ENCODE assay signal across 8 mouse cellular contexts in genomic region chr7:39449260-39450021, GRCm38 (mm10). TPM values are rescaled to one million over a fixed set of nuclear protein-coding genes. Genes with fewer than 3 reads are reported as not detected.
DNase-seq lines count a peak whose midpoint lies in the region; ATAC-seq lines count a peak whose summit lies in the region.

No protein-coding gene starts in this region.

- peaks cover 3% of the 10 kb centered on the region; the same call in 1 of the 2 replicates for H3K4me1 ChIP-seq in hindbrain, embryonic 11.5 days (replicated peaks; ENCODE audit: control insufficient read depth, insufficient read depth, low read length)
- H3K4me1 ChIP-seq in lung, embryonic 16.5 days (replicated peaks; ENCODE audit: control insufficient read depth, insufficient read depth, low read length): peaks cover 5% of the 10 kb centered on the region; the same call in 1 of the 2 replicates

- WGBS in hindbrain, embryonic 11.5 days: 2% methylated on average over 36 of the region's 36 CpGs
- 1% methylated on average over 36 of the region's 36 CpGs for WGBS in lung, embryonic 16.5 days

- peak; percentile 100 for ATAC-seq in hindbrain, embryonic 11.5 days (ENCODE audit: low FRiP score)
- peak; percentile 100 for ATAC-seq in lung, embryonic 16.5 days (ENCODE audit: low read depth)

- H3K27ac ChIP-seq in hindbrain, embryonic 11.5 days (ENCODE audit: low read depth, low read length): no peak overlapping the region
- H3K27ac ChIP-seq in lung, embryonic 16.5 days (ENCODE audit: low read length): peak overlapping the region; percentile 57; the same call in 1 of the 2 replicates

- peak overlapping the region; percentile 62 for H3K4me2 ChIP-seq in hindbrain, embryonic 11.5 days (replicated peaks; ENCODE audit: low read depth, low read length)
- H3K4me2 ChIP-seq in lung, embryonic 16.5 days (ENCODE audit: low read depth, low read length): peak overlapping the region; percentile 81

- peak overlapping the region; percentile 61 for H3K4me3 ChIP-seq in hindbrain, embryonic 11.5 days (ENCODE audit: low read depth, low read length)
- H3K4me3 ChIP-seq in lung, embryonic 16.5 days (ENCODE audit: low read length): peak overlapping the region; percentile 78

- H3K9me3 ChIP-seq in hindbrain, embryonic 11.5 days (ENCODE audit: control insufficient read depth, low read length): no peaks in the 10 kb centered on the region
- H3K9me3 ChIP-seq in lung, embryonic 16.5 days (ENCODE audit: control insufficient read depth, low read length): no peaks in the 10 kb centered on the region

- H3K9ac ChIP-seq in hindbrain, embryonic 11.5 days (ENCODE audit: low read depth, low read length): peak overlapping the region; percentile 81
- peak overlapping the region; percentile 88 for H3K9ac ChIP-seq in lung, embryonic 16.5 days (ENCODE audit: low read length)

- DNase-seq in T-cell, adult 2 months (ENCODE audit: low spot score): peak; percentile 33
- DNase-seq in cerebellum, postnatal 14 days: peak; percentile 82 to 87
- peak; percentile 86 to 88 for DNase-seq in frontal cortex, postnatal 10 days (ENCODE audit: low spot score in 2 of 2)
- DNase-seq in hindbrain, embryonic 11.5 days (ENCODE audit: low spot score): peak; percentile 90
- peak; percentile 94 for DNase-seq in layer of hippocampus, adult 9-11 months
- peak; percentile 80 for DNase-seq in ovary, adult 18-20 months (ENCODE audit: low spot score)
- peak; percentile 37 for DNase-seq in thymus, postnatal 0 days (ENCODE audit: low spot score)

- no peaks in the 10 kb centered on the region for H3K27me3 ChIP-seq in hindbrain, embryonic 11.5 days (ENCODE audit: control insufficient read depth, insufficient read depth, low read length)
- H3K27me3 ChIP-seq in lung, embryonic 16.5 days (ENCODE audit: control insufficient read depth, insufficient read depth, low read depth, low read length): no peaks in the 10 kb centered on the region

- no peaks in the 10 kb centered on the region; the same call in 1 of the 2 replicates for H3K36me3 ChIP-seq in hindbrain, embryonic 11.5 days (ENCODE audit: control insufficient read depth, insufficient read depth, low read length)
- no peaks in the 10 kb centered on the region for H3K36me3 ChIP-seq in lung, embryonic 16.5 days (ENCODE audit: control insufficient read depth, insufficient read depth, low read length)

RNA-seq across cellular contexts. Expression of gene Gm5114, which starts 36.5 kb away (rescaled TPM):
- not detected in 2 replicates for polyA plus RNA-seq in hindbrain, embryonic 11.5 days (2014; fragmentation: Nextera tagmentation; extraction: Ambion mirVana)
- polyA plus RNA-seq in lung, embryonic 16.5 days (2015; fragmentation: Nextera tagmentation; extraction: Ambion mirVana): not detected in 2 replicates
- polyA plus RNA-seq in thymus, postnatal 0 days (2015; fragmentation: Nextera tagmentation; extraction: Ambion mirVana): not detected in 2 replicates

Comparison
In these comparisons a context has a peak if more than half of its experiments do, and no peak if none do; other contexts are left out.
1. DNase-seq: peak in every context shown above with its lines; median percentile 94 in layer of hippocampus, adult 9-11 months; 90 in hindbrain, embryonic 11.5 days; 87 in frontal cortex, postnatal 10 days; 84 in cerebellum, postnatal 14 days; 80 in ovary, adult 18-20 months; 37 in thymus, postnatal 0 days; 33 in T-cell, adult 2 months.